Mouse (Mus musculus): ENCODE data around the gene Ptprj. TPM values are rescaled to one million over a fixed set of nuclear protein-coding genes. Genes with fewer than 3 reads are reported as not detected.

Gene Ptprj
- polyA plus RNA-seq, 1 experiment from 2014 or later: 7.2 TPM

DNA sequence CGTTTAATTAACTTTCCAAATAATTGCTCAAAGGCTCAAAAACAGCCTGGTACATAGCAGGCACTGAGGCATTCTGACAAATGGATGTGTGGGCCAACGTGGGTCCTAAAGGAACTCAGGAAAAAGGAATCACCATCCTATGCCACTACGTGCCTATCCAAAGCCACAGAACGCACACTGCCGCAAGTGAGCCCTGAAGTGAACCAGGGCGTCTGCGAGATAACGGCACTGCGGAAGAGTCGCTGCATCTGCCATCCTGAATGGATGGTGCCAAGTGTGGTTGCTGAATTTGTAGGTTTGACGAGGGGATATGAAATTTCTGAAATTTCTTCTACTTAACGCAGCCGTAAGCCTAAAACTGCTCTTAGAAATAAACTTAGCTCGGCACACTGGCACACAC is 54.6 kb downstream of the Ptprj start:
- DNase-seq (ENCODE audit: low spot score) (no peak), ATAC-seq (replicated peaks; ENCODE audit: low FRiP score, low read depth) (no peak)
- Histone ChIP-seq H3K9ac (ENCODE audit: low read depth, low read length) (no peak overlapping the region), H3K27me3 (ENCODE audit: insufficient read depth, low read length) (no peaks in the 10 kb centered on the region), H3K4me3 (replicated peaks; ENCODE audit: low read depth, low read length) (no peak overlapping the region), H3K4me2 (ENCODE audit: low read length) (no peak overlapping the region), H3K4me1 (replicated peaks; ENCODE audit: insufficient read depth, low read length) (no peaks in the 10 kb centered on the region), H3K27ac (peak overlapping the region; percentile 51; the same call in 1 of the 2 replicates), H3K9me3 (replicated peaks; ENCODE audit: low read length) (no peaks in the 10 kb centered on the region), H3K36me3 (ENCODE audit: insufficient read depth, low read length) (no peaks in the 10 kb centered on the region)
- no peak for TF ChIP-seq CTCF (IDR thresholded peaks at IDR 0.05; ENCODE audit: low read depth)
- 84% methylated on average over 14 of the region's 14 CpGs for WGBS

DNA sequence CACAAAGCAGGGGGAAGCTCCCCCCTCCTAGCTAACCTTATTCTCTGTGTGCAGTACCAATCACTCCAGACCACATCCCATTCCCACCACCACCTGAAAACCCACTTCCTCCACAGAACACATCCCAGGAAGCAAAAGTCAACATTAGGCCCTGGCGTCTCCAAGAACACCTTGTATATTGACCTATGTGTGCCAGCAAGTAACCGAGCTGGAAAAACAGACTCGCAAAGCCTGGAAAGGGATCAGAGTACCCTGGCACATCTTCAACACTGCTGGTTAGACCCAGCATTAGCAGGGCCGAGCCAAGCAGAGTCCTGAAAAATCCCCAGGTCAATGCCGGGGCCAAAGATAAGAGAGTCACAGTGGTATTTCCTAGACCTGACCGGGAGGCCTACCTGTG is 58.0 kb downstream of the Ptprj start:
- DNase-seq (ENCODE audit: low spot score): no peak

DNA sequence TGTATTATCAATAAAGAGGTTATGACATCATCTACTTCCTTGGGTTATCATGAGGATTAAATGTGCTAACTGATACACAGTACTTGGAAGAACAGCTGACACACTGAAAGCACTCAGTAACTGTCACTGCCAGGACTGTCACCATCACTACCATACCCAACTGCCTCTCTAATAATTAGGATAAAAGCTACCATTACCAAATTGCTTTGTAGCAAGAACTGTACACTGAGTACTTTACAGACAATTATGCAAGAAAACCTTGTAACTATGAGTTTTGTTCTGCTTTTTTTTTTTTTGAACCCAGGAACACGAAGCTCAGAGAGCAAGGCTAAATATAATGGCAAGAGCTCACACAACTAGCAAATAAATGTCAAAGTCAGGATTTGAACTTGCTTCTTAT is 58.5 kb downstream of the Ptprj start:
- TF ChIP-seq CTCF (IDR thresholded peaks at IDR 0.05; ENCODE audit: low read depth): no peak
- H3K27me3 ChIP-seq (ENCODE audit: insufficient read depth, low read length): no peaks in the 10 kb centered on the region
- no peaks in the 10 kb centered on the region for H3K36me3 ChIP-seq (ENCODE audit: insufficient read depth, low read length)
- no peaks in the 10 kb centered on the region for H3K9me3 ChIP-seq (replicated peaks; ENCODE audit: low read length)
- 0 out of 2 replicates have a peak, but pooled peaks cover 6% of the 10 kb centered on the region for H3K4me1 ChIP-seq (replicated peaks; ENCODE audit: insufficient read depth, low read length)
- no peak overlapping the region for H3K4me2 ChIP-seq (ENCODE audit: low read length)
- no peak overlapping the region for H3K4me3 ChIP-seq (replicated peaks; ENCODE audit: low read depth, low read length)
- H3K9ac ChIP-seq (ENCODE audit: low read depth, low read length): no peak overlapping the region
- 74% methylated on average over 1 of the region's 1 CpGs for WGBS
- DNase-seq (ENCODE audit: low spot score) (no peak), ATAC-seq (replicated peaks; ENCODE audit: low FRiP score, low read depth) (no peak)
- no peak overlapping the region for H3K27ac ChIP-seq

More for the DNA sequence above, 58.0 kb downstream of the Ptprj start:
- 85% methylated on average over 6 of the region's 6 CpGs for WGBS
- no peaks in the 10 kb centered on the region for H3K27me3 ChIP-seq (ENCODE audit: insufficient read depth, low read length)
- no peaks in the 10 kb centered on the region for H3K36me3 ChIP-seq (ENCODE audit: insufficient read depth, low read length)
- no peak for ATAC-seq (replicated peaks; ENCODE audit: low FRiP score, low read depth)
- H3K4me2 ChIP-seq (ENCODE audit: low read length): no peak overlapping the region
- no peak overlapping the region for H3K27ac ChIP-seq
- H3K9ac ChIP-seq (ENCODE audit: low read depth, low read length): no peak overlapping the region
- no peak for TF ChIP-seq CTCF (IDR thresholded peaks at IDR 0.05; ENCODE audit: low read depth)
- no peaks in the 10 kb centered on the region for H3K9me3 ChIP-seq (replicated peaks; ENCODE audit: low read length)
- 0 out of 2 replicates have a peak, but pooled peaks cover 4% of the 10 kb centered on the region for H3K4me1 ChIP-seq (replicated peaks; ENCODE audit: insufficient read depth, low read length)
- no peak overlapping the region for H3K4me3 ChIP-seq (replicated peaks; ENCODE audit: low read depth, low read length)

DNA sequence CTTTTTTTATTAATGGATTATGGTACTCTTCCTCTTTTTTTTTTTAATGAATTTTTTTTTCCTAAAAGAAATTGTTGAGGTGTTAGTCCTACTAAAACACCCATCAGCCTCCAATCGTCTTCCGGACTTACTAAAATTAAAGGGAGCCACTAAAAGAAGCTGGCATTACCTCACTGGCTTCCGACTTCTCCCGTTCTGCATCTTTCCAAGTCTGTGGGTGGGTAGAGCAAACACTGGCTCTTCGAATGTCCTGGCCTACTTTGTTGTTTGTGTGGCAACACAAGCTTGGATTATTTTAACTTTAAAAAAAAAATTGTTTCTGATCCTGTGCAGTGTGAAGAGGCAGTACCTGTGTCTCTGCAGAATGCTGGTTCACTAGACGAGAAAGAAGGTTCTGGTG is 62.2 kb downstream of the Ptprj start:
- ATAC-seq (replicated peaks; ENCODE audit: low FRiP score, low read depth) (no peak), DNase-seq (ENCODE audit: low spot score) (no peak)
- no peak overlapping the region for H3K4me2 ChIP-seq (ENCODE audit: low read length)
- H3K4me1 ChIP-seq (replicated peaks; ENCODE audit: insufficient read depth, low read length): peaks cover 10% of the 10 kb centered on the region; the same call in 1 of the 2 replicates
- no peak overlapping the region for H3K4me3 ChIP-seq (replicated peaks; ENCODE audit: low read depth, low read length)
- no peaks in the 10 kb centered on the region for H3K27me3 ChIP-seq (ENCODE audit: insufficient read depth, low read length)
- H3K36me3 ChIP-seq (ENCODE audit: insufficient read depth, low read length): no peaks in the 10 kb centered on the region
- TF ChIP-seq CTCF (IDR thresholded peaks at IDR 0.05; ENCODE audit: low read depth): no peak
- WGBS: 84% methylated on average over 6 of the region's 6 CpGs
- H3K9ac ChIP-seq (ENCODE audit: low read depth, low read length): no peak overlapping the region
- H3K9me3 ChIP-seq (replicated peaks; ENCODE audit: low read length): no peaks in the 10 kb centered on the region
- H3K27ac ChIP-seq: no peak overlapping the region

DNA sequence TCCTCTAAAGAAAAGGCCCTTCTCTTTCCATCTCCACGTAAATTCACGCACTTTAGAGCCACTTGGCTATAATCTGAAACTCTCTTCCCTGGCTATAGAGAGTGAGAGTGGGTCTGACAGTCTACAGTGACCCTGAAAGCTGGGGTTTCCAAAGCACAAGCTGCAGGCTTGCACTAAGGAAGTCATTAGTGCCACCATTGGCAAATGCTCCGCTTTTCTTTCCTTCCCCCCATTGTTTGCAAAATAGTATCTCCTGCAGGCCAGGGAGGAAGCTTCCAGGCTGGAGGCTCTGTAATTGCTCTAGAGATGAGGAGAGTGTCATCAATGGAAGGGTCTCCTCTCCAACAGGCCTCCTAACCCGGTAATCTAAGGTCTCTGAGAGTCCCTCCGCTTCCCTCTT is 65.5 kb downstream of the Ptprj start:
- ATAC-seq (replicated peaks; ENCODE audit: low FRiP score, low read depth): no peak
- Histone ChIP-seq H3K36me3 (ENCODE audit: insufficient read depth, low read length) (no peaks in the 10 kb centered on the region), H3K9ac (ENCODE audit: low read depth, low read length) (no peak overlapping the region), H3K27me3 (ENCODE audit: insufficient read depth, low read length) (no peaks in the 10 kb centered on the region), H3K9me3 (replicated peaks; ENCODE audit: low read length) (no peaks in the 10 kb centered on the region), H3K4me2 (ENCODE audit: low read length) (no peak overlapping the region), H3K27ac (no peak overlapping the region), H3K4me1 (replicated peaks; ENCODE audit: insufficient read depth, low read length) (peaks cover 10% of the 10 kb centered on the region; the same call in 1 of the 2 replicates), H3K4me3 (replicated peaks; ENCODE audit: low read depth, low read length) (no peak overlapping the region)
- TF ChIP-seq CTCF (IDR thresholded peaks at IDR 0.05; ENCODE audit: low read depth): no peak
- no peak for DNase-seq (ENCODE audit: low spot score)
- 73% methylated on average over 5 of the region's 5 CpGs for WGBS

DNA sequence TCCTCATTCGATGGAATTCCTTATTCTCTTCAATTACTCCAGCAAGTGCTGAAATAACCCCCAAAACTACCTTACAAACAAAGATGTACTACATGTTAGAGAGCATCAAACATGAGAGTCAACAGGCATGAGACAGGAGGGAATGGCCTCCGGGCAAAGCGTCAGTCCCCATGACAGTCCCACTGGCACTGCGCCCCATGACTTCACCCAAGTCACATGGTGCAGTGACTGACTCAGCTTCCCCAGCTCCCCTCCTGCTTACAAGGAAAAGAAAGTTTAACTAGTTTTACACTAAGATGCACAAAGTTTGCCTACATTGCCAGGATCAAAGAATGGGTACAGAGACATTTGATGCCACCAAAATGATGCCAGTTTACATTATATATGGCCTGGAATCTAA is 71.2 kb downstream of the Ptprj start:
- Histone ChIP-seq H3K9ac (ENCODE audit: low read depth, low read length) (no peak overlapping the region), H3K4me1 (replicated peaks; ENCODE audit: insufficient read depth, low read length) (peaks cover under 1% of the 10 kb centered on the region; the same call in 1 of the 2 replicates), H3K4me3 (replicated peaks; ENCODE audit: low read depth, low read length) (no peak overlapping the region), H3K9me3 (replicated peaks; ENCODE audit: low read length) (no peaks in the 10 kb centered on the region), H3K27me3 (ENCODE audit: insufficient read depth, low read length) (no peaks in the 10 kb centered on the region), H3K4me2 (ENCODE audit: low read length) (no peak overlapping the region), H3K27ac (no peak overlapping the region), H3K36me3 (ENCODE audit: insufficient read depth, low read length) (no peaks in the 10 kb centered on the region)
- 89% methylated on average over 4 of the region's 4 CpGs for WGBS
- no peak for DNase-seq (ENCODE audit: low spot score)
- no peak for TF ChIP-seq CTCF (IDR thresholded peaks at IDR 0.05; ENCODE audit: low read depth)
- no peak for ATAC-seq (replicated peaks; ENCODE audit: low FRiP score, low read depth)

DNA sequence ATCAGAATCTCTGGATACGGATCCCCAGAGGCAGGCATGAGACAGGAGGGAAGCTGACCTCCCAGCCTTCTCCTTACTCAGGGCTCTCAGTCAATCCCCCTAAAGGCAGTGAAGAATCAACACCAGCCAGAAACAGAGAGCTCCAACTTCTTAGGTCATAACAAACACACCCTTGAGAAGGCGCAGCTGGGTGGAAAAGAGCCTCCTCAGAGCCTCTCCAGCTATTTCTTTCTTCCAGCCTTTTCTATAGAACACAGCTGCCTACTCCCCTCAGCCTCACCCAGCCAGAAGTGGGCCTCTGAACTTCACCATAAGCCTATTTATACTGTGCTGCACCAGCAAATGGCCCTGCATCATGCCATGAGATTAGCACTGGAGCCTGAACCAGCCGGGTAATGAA is 74.3 kb downstream of the Ptprj start:
- no peak overlapping the region for H3K4me2 ChIP-seq (ENCODE audit: low read length)
- no peak for ATAC-seq (replicated peaks; ENCODE audit: low FRiP score, low read depth)
- H3K9ac ChIP-seq (ENCODE audit: low read depth, low read length): no peak overlapping the region
- H3K9me3 ChIP-seq (replicated peaks; ENCODE audit: low read length): no peaks in the 10 kb centered on the region
- TF ChIP-seq CTCF (IDR thresholded peaks at IDR 0.05; ENCODE audit: low read depth): no peak
- H3K27me3 ChIP-seq (ENCODE audit: insufficient read depth, low read length): no peaks in the 10 kb centered on the region
- H3K4me3 ChIP-seq (replicated peaks; ENCODE audit: low read depth, low read length): no peak overlapping the region
- no peaks in the 10 kb centered on the region for H3K36me3 ChIP-seq (ENCODE audit: insufficient read depth, low read length)
- 0 out of 2 replicates have a peak, but pooled peaks cover 6% of the 10 kb centered on the region for H3K4me1 ChIP-seq (replicated peaks; ENCODE audit: insufficient read depth, low read length)
- H3K27ac ChIP-seq: no peak overlapping the region
- 60% methylated on average over 3 of the region's 3 CpGs for WGBS
- peak; percentile 63 for DNase-seq (ENCODE audit: low spot score)
